In genomic region chr13:98389092-98389491, GRCm38 (mm10) we compare ENCODE assay signal across 27 mouse cellular contexts. TPM values are rescaled to one million over a fixed set of nuclear protein-coding genes. Genes with fewer than 3 reads are reported as not detected.
"Had no signal": no experiment of that assay in that cellular context is flagged by ENCODE, and none has a peak within 500 bp of the region (broad histone marks: within the 10 kb centered on the region; RNA-seq: fewer than 3 reads in every experiment).

No protein-coding gene starts in this region.

- H3K9me3 ChIP-seq: hindbrain, embryonic 15.5 days; intestine, embryonic 15.5 days; limb, embryonic 10.5 days; liver, embryonic 13.5 days had no signal

- H3K27ac ChIP-seq: heart, embryonic 13.5 days; heart, embryonic 15.5 days; hindbrain, embryonic 13.5 days; hindbrain, embryonic 15.5 days; intestine, embryonic 15.5 days; layer of hippocampus, adult 2 months; left cerebral cortex, adult 2 months; limb, embryonic 10.5 days; limb, embryonic 12.5 days; liver, embryonic 13.5 days had no signal

- H3K9ac ChIP-seq: heart, embryonic 13.5 days; heart, embryonic 15.5 days; hindbrain, embryonic 13.5 days; hindbrain, embryonic 15.5 days; intestine, embryonic 15.5 days; limb, embryonic 12.5 days; liver, embryonic 13.5 days had no signal

- DNase-seq: gastrocnemius, postnatal 14 days; gastrocnemius, postnatal 36 days; heart, adult 18-20 months; heart, postnatal 14 days; heart, postnatal 36 days; kidney, adult 18-20 months; kidney, adult 8-10 months; kidney, postnatal 10 days; kidney, postnatal 25 days; kidney, postnatal 4 days; liver; liver, embryonic 13.5 days had no signal

- H3K36me3 ChIP-seq: heart, embryonic 13.5 days; heart, embryonic 15.5 days; hindbrain, embryonic 13.5 days; hindbrain, embryonic 15.5 days; intestine, embryonic 15.5 days; limb, embryonic 10.5 days; limb, embryonic 12.5 days; liver, embryonic 13.5 days had no signal

- ATAC-seq: inflammation-experienced regulatory T-cells, adult 6 months; intestine, embryonic 15.5 days; intestine, postnatal 0 days had no signal

- H3K4me3 ChIP-seq: heart, embryonic 13.5 days; heart, embryonic 15.5 days; hindbrain, embryonic 13.5 days; hindbrain, embryonic 15.5 days; intestine, embryonic 15.5 days; layer of hippocampus, adult 2 months; left cerebral cortex, adult 2 months; limb, embryonic 10.5 days; limb, embryonic 12.5 days; liver, embryonic 13.5 days had no signal

- H3K4me2 ChIP-seq: heart, embryonic 11.5 days; heart, embryonic 13.5 days; heart, embryonic 15.5 days; hindbrain, embryonic 13.5 days; hindbrain, embryonic 15.5 days; intestine, embryonic 15.5 days; limb, embryonic 12.5 days; liver, embryonic 11.5 days; liver, embryonic 13.5 days had no signal

RNA-seq across cellular contexts. Expression of gene Foxd1, which starts 35.0 kb away (rescaled TPM):
- total RNA-seq: hematopoietic stem cell, adult 5-6 weeks had no signal
- polyA plus RNA-seq: heart, embryonic 15.5 days; heart, postnatal 0 days; inflammation-experienced regulatory T-cells, adult 6 months; intestine, embryonic 15.5 days; intestine, postnatal 0 days; liver, embryonic 11.5 days; liver, embryonic 13.5 days had no signal
